Mouse (Mus musculus): Measurements from ENCODE around the gene Nacc1. TPM values are rescaled to one million over a fixed set of nuclear protein-coding genes. Genes with fewer than 3 reads are reported as not detected.

Nacc1 gene
- 81.5 TPM for polyA plus RNA-seq (2012; fragmentation: generic; extraction: Trizol)
- long read RNA-seq, experiment 1, partial matches to known transcripts: 2 of 26 reads
- long read RNA-seq, experiment 1, other reads (novel, unspliced or antisense): 24 of 26 reads
- long read RNA-seq, experiment 2, full-length matches to known transcripts: 1 of 79 reads
- long read RNA-seq, experiment 2, partial matches to known transcripts: 5 of 79 reads
- long read RNA-seq, experiment 2, other reads (novel, unspliced or antisense): 73 of 79 reads

GRCm38 (mm10) chr8:84687705-84688100 lies at the start of gene Nacc1:
Gene Nacc1 (minus strand): TSS chr8:84687862.
- H3K79me3 ChIP-seq (ENCODE audit: low read depth): peaks cover 61% of the 10 kb centered on the region
- no peaks in the 10 kb centered on the region for H3K27me3 ChIP-seq (ENCODE audit: control insufficient read depth, insufficient read depth, insufficient read length)
- peak within 1 kb of the TSS; percentile 83 for H3K4me3 ChIP-seq (ENCODE audit: insufficient read depth, poor library complexity, severe bottlenecking)
- peak within 1 kb of the TSS; percentile 98 for H3ac ChIP-seq (ENCODE audit: control insufficient read depth, insufficient read length, low read depth)
- H3K36me3 ChIP-seq (ENCODE audit: control insufficient read depth, insufficient read depth): peaks cover 45% of the 10 kb centered on the region
- H3K79me2 ChIP-seq (ENCODE audit: control insufficient read depth, insufficient read depth): peaks cover 89% of the 10 kb centered on the region
- TF ChIP-seq MYOG (IDR thresholded peaks at IDR 0.05; ENCODE audit: control insufficient read depth, extremely low read depth, insufficient read length) (no peak), USF1 (IDR thresholded peaks at IDR 0.05; ENCODE audit: low read depth) (no peak), MAX (IDR thresholded peaks at IDR 0.05) (peak; percentile 55)

GRCm38 (mm10) chr8:84736521-84736920 lies 48.9 kb upstream of the Nacc1 start:
- Histone ChIP-seq H3K27me3 (ENCODE audit: control insufficient read depth, insufficient read depth, insufficient read length) (no peaks in the 10 kb centered on the region), H3K36me3 (ENCODE audit: control insufficient read depth, insufficient read depth) (peaks cover 14% of the 10 kb centered on the region), H3K79me3 (ENCODE audit: low read depth) (no peaks in the 10 kb centered on the region), H3ac (ENCODE audit: control insufficient read depth, insufficient read length, low read depth) (no peak overlapping the region), H3K4me3 (ENCODE audit: insufficient read depth, poor library complexity, severe bottlenecking) (no peak overlapping the region), H3K79me2 (ENCODE audit: control insufficient read depth, insufficient read depth) (peaks cover 83% of the 10 kb centered on the region)
- no peak for TF ChIP-seq CTCF (IDR thresholded peaks at IDR 0.05; ENCODE audit: control insufficient read depth, insufficient read depth, insufficient read length)
- no peak for TF ChIP-seq MAX (IDR thresholded peaks at IDR 0.05)
- no peak for TF ChIP-seq MYOD1 (IDR thresholded peaks at IDR 0.05; ENCODE audit: control insufficient read depth, insufficient read length, low read depth)
- no peak for TF ChIP-seq FOSL1 (IDR thresholded peaks at IDR 0.05; ENCODE audit: insufficient read depth, low read length, poor library complexity, severe bottlenecking)
- no peak for TF ChIP-seq USF1 (IDR thresholded peaks at IDR 0.05; ENCODE audit: low read depth)
- no peak for TF ChIP-seq MYOG (IDR thresholded peaks at IDR 0.05; ENCODE audit: control insufficient read depth, extremely low read depth, insufficient read length)
- no peak for TF ChIP-seq CEBPB (IDR thresholded peaks at IDR 0.05; ENCODE audit: low read depth)

GRCm38 (mm10) chr8:84735597-84735996 lies 47.9 kb upstream of the Nacc1 start:
- Histone ChIP-seq H3K27me3 (ENCODE audit: control insufficient read depth, insufficient read depth, insufficient read length) (no peaks in the 10 kb centered on the region), H3K79me3 (ENCODE audit: low read depth) (no peaks in the 10 kb centered on the region), H3K36me3 (ENCODE audit: control insufficient read depth, insufficient read depth) (peaks cover 7% of the 10 kb centered on the region), H3K4me3 (ENCODE audit: insufficient read depth, poor library complexity, severe bottlenecking) (no peak overlapping the region), H3ac (ENCODE audit: control insufficient read depth, insufficient read length, low read depth) (no peak overlapping the region), H3K79me2 (ENCODE audit: control insufficient read depth, insufficient read depth) (peaks cover 78% of the 10 kb centered on the region)
- TF ChIP-seq FOSL1 (IDR thresholded peaks at IDR 0.05; ENCODE audit: insufficient read depth, low read length, poor library complexity, severe bottlenecking) (no peak), CEBPB (IDR thresholded peaks at IDR 0.05; ENCODE audit: low read depth) (no peak), USF1 (IDR thresholded peaks at IDR 0.05; ENCODE audit: low read depth) (no peak), MAX (IDR thresholded peaks at IDR 0.05) (no peak), MYOD1 (IDR thresholded peaks at IDR 0.05; ENCODE audit: control insufficient read depth, insufficient read length, low read depth) (no peak), MYOG (IDR thresholded peaks at IDR 0.05; ENCODE audit: control insufficient read depth, extremely low read depth, insufficient read length) (no peak), CTCF (IDR thresholded peaks at IDR 0.05; ENCODE audit: control insufficient read depth, insufficient read depth, insufficient read length) (no peak)

DNA sequence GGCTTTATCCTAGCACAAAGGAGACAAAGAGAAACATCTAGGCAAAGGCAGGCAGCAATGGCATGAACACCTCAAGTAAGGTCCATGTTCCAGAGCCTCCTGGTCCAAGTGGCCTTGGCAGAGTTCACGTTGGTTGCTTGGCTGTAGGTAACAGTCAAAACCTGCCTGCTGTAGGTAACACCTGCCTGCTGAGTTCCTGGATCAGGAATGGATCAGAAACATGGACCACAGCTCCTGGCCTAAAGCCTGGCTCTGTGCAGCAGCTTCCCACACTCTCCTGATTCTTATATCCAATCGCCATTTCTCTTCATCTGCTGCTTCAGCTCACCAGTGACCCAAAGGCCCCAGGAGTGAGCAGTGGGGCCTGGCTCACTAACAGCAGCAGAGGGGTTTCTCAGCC lies 47.0 kb upstream of the Nacc1 start:
- H3ac ChIP-seq (ENCODE audit: control insufficient read depth, insufficient read length, low read depth): no peak overlapping the region
- H3K79me2 ChIP-seq (ENCODE audit: control insufficient read depth, insufficient read depth): peaks cover 73% of the 10 kb centered on the region
- no peaks in the 10 kb centered on the region for H3K27me3 ChIP-seq (ENCODE audit: control insufficient read depth, insufficient read depth, insufficient read length)
- H3K4me3 ChIP-seq (ENCODE audit: insufficient read depth, poor library complexity, severe bottlenecking): no peak overlapping the region
- H3K36me3 ChIP-seq (ENCODE audit: control insufficient read depth, insufficient read depth): peaks cover 7% of the 10 kb centered on the region
- H3K79me3 ChIP-seq (ENCODE audit: low read depth): no peaks in the 10 kb centered on the region
- TF ChIP-seq MYOD1 (IDR thresholded peaks at IDR 0.05; ENCODE audit: control insufficient read depth, insufficient read length, low read depth): no peak
- TF ChIP-seq USF1 (IDR thresholded peaks at IDR 0.05; ENCODE audit: low read depth): no peak
- TF ChIP-seq MAX (IDR thresholded peaks at IDR 0.05): no peak
- TF ChIP-seq CTCF (IDR thresholded peaks at IDR 0.05; ENCODE audit: control insufficient read depth, insufficient read depth, insufficient read length): no peak
- TF ChIP-seq MYOG (IDR thresholded peaks at IDR 0.05; ENCODE audit: control insufficient read depth, extremely low read depth, insufficient read length): no peak
- no peak for TF ChIP-seq CEBPB (IDR thresholded peaks at IDR 0.05; ENCODE audit: low read depth)
- TF ChIP-seq FOSL1 (IDR thresholded peaks at IDR 0.05; ENCODE audit: insufficient read depth, low read length, poor library complexity, severe bottlenecking): no peak

DNA sequence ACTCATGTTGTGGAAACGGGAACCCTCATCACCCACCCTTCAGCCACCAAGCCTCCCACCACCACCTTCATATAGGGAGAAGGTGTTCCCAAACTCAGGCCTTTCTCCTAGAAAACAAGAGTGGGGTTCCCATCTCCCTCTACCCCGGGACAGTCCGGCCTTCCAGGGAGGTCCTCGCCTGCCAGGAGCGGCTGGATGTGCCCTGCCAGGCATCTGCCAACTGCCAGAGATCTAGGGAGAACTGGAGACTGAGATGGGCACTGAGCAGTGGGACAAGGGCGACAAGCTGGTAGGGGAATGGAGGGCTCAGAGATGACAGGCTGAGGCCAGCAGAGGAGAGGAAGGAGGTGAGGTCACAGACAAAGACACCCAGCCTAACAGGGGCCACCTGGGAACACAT lies 46.3 kb upstream of the Nacc1 start:
- TF ChIP-seq CEBPB (IDR thresholded peaks at IDR 0.05; ENCODE audit: low read depth): no peak
- TF ChIP-seq CTCF (IDR thresholded peaks at IDR 0.05; ENCODE audit: control insufficient read depth, insufficient read depth, insufficient read length): no peak
- TF ChIP-seq MYOG (IDR thresholded peaks at IDR 0.05; ENCODE audit: control insufficient read depth, extremely low read depth, insufficient read length): no peak
- no peak for TF ChIP-seq USF1 (IDR thresholded peaks at IDR 0.05; ENCODE audit: low read depth)
- no peak for TF ChIP-seq FOSL1 (IDR thresholded peaks at IDR 0.05; ENCODE audit: insufficient read depth, low read length, poor library complexity, severe bottlenecking)
- no peak for TF ChIP-seq MAX (IDR thresholded peaks at IDR 0.05)
- TF ChIP-seq MYOD1 (IDR thresholded peaks at IDR 0.05; ENCODE audit: control insufficient read depth, insufficient read length, low read depth): no peak
- Histone ChIP-seq H3K79me2 (ENCODE audit: control insufficient read depth, insufficient read depth) (peaks cover 69% of the 10 kb centered on the region), H3ac (ENCODE audit: control insufficient read depth, insufficient read length, low read depth) (no peak overlapping the region), H3K27me3 (ENCODE audit: control insufficient read depth, insufficient read depth, insufficient read length) (no peaks in the 10 kb centered on the region), H3K36me3 (ENCODE audit: control insufficient read depth, insufficient read depth) (peaks cover 7% of the 10 kb centered on the region), H3K79me3 (ENCODE audit: low read depth) (no peaks in the 10 kb centered on the region), H3K4me3 (ENCODE audit: insufficient read depth, poor library complexity, severe bottlenecking) (no peak overlapping the region)

DNA sequence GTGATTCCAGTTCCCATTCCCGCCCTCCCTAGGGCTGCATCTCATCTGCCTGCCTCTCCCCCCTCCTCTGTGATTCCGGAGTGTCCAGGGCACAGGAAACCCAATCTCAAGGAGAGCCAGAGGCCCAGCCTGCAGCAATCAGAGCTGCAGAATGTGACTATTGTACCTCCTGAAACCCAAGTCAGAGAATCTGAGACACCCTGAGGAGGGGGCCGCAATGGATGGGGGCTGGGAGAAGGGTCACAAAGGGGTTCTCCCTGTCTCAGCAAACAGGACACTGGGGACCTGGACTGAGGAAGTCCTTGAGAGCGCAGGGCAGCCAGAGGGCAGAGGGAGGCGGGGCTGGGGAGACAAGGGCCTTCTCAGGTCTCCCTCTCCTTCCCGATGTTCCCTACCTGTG lies 45.3 kb upstream of the Nacc1 start:
- peaks cover 63% of the 10 kb centered on the region for H3K79me2 ChIP-seq (ENCODE audit: control insufficient read depth, insufficient read depth)
- H3K79me3 ChIP-seq (ENCODE audit: low read depth): no peaks in the 10 kb centered on the region
- H3K4me3 ChIP-seq (ENCODE audit: insufficient read depth, poor library complexity, severe bottlenecking): no peak overlapping the region
- H3ac ChIP-seq (ENCODE audit: control insufficient read depth, insufficient read length, low read depth): no peak overlapping the region
- H3K27me3 ChIP-seq (ENCODE audit: control insufficient read depth, insufficient read depth, insufficient read length): no peaks in the 10 kb centered on the region
- no peak for TF ChIP-seq CTCF (IDR thresholded peaks at IDR 0.05; ENCODE audit: control insufficient read depth, insufficient read depth, insufficient read length)
- TF ChIP-seq FOSL1 (IDR thresholded peaks at IDR 0.05; ENCODE audit: insufficient read depth, low read length, poor library complexity, severe bottlenecking): no peak
- TF ChIP-seq MAX (IDR thresholded peaks at IDR 0.05): no peak
- TF ChIP-seq MYOG (IDR thresholded peaks at IDR 0.05; ENCODE audit: control insufficient read depth, extremely low read depth, insufficient read length): no peak
- no peak for TF ChIP-seq CEBPB (IDR thresholded peaks at IDR 0.05; ENCODE audit: low read depth)
- TF ChIP-seq USF1 (IDR thresholded peaks at IDR 0.05; ENCODE audit: low read depth): no peak
- no peak for TF ChIP-seq MYOD1 (IDR thresholded peaks at IDR 0.05; ENCODE audit: control insufficient read depth, insufficient read length, low read depth)
- H3K36me3 ChIP-seq (ENCODE audit: control insufficient read depth, insufficient read depth): peaks cover 7% of the 10 kb centered on the region
